Mouse (Mus musculus) erythroblast, embryonic 14.5 days (primary cell): ENCODE data around the gene Anapc13. TPM values are rescaled to one million over a fixed set of nuclear protein-coding genes. Genes with fewer than 3 reads are reported as not detected.

ENCODE experiments used
- H3K27me3 ChIP-seq: 2 replicates; pipeline ENCODE4 v1.6.1; 2012; ENCODE audit warnings: inconsistent platforms; ENCODE audit not compliant: control insufficient read depth
- H3K36me3 ChIP-seq: 2 replicates; pipeline ENCODE4 v1.6.1; 2012; ENCODE audit warnings: mild to moderate bottlenecking, inconsistent platforms; ENCODE audit not compliant: control insufficient read depth
- H3K4me1 ChIP-seq: 2 replicates; pipeline ENCODE4 v1.6.1; 2012; ENCODE audit warnings: inconsistent platforms; ENCODE audit not compliant: control insufficient read depth
- H3K4me3 ChIP-seq: replicated peaks from 2 replicates; pipeline ENCODE3; 2012; ENCODE audit warnings: moderate library complexity, mild to moderate bottlenecking, inconsistent platforms
- H3K9me3 ChIP-seq: 2 replicates; pipeline ENCODE4 v1.6.1; 2012; ENCODE audit warnings: low read length, inconsistent platforms, mixed read lengths; ENCODE audit not compliant: control insufficient read depth
- GATA1 ChIP-seq: IDR thresholded peaks from 2 replicates; pipeline ENCODE4 v1.6.1; 2012; ENCODE audit warnings: low read length, inconsistent platforms, mixed read lengths
- TAL1 ChIP-seq: IDR thresholded peaks from 3 replicates; pipeline ENCODE4 v1.6.1; 2012; ENCODE audit warnings: low read length, inconsistent platforms, mixed read lengths
- polyA plus RNA-seq: library from polyadenylated mRNA; stranded (reverse); fragments of >175 nt; gene quantifications from 2 replicates; pipeline ENCODE4 v1.2.3, GENCODE M21; 2012

Anapc13 gene
- polyA plus RNA-seq, 1 experiment: 5.9 TPM

DNA sequence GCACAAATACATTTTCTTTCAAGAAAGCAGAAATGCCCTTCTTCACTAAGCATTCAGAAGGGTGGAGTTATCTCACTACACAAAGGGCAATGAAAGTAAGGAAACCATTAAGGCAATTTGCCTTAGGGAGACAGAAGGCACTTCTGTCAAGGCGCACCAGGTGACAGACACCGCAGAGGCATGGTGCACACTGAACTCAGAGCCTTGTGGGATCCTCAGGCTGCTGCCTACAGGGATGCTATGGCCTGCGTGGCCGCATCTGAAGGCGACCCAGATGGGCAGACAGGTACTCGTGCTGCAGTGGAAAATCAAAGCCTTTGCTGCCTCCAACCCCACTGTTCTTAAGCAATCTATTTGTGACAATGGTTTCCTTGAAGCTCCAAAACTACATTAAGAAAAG, 20.9 kb upstream of the Anapc13 start:
- no peaks in the 10 kb centered on the region for H3K9me3 ChIP-seq
- H3K4me1 ChIP-seq: no peaks in the 10 kb centered on the region
- H3K4me3 ChIP-seq: no peak overlapping the region
- no peak for TF ChIP-seq GATA1
- TF ChIP-seq TAL1: no peak
- no peaks in the 10 kb centered on the region for H3K27me3 ChIP-seq
- peaks cover 34% of the 10 kb centered on the region for H3K36me3 ChIP-seq

- H3K36me3 ChIP-seq: peaks cover 32% of the 10 kb centered on the region
Observed at GRCm38 (mm10) chr9:102607471-102607870, 18.6 kb upstream of the Anapc13 start.

GRCm38 (mm10) chr9:102609221-102609620, 16.9 kb upstream of the Anapc13 start:
- no peak for TF ChIP-seq TAL1
- TF ChIP-seq GATA1: no peak
- H3K27me3 ChIP-seq: no peaks in the 10 kb centered on the region
- no peaks in the 10 kb centered on the region for H3K9me3 ChIP-seq
- no peak overlapping the region for H3K4me3 ChIP-seq
- H3K4me1 ChIP-seq: no peaks in the 10 kb centered on the region
- H3K36me3 ChIP-seq: peaks cover 43% of the 10 kb centered on the region

More at GRCm38 (mm10) chr9:102607471-102607870, 18.6 kb upstream of the Anapc13 start:
- H3K4me3 ChIP-seq: no peak overlapping the region
- TF ChIP-seq GATA1: no peak
- TF ChIP-seq TAL1: no peak
- H3K4me1 ChIP-seq: no peaks in the 10 kb centered on the region
- H3K9me3 ChIP-seq: no peaks in the 10 kb centered on the region
- no peaks in the 10 kb centered on the region for H3K27me3 ChIP-seq

- Histone ChIP-seq H3K9me3 (no peaks in the 10 kb centered on the region), H3K4me1 (no peaks in the 10 kb centered on the region), H3K36me3 (peaks cover 64% of the 10 kb centered on the region), H3K27me3 (no peaks in the 10 kb centered on the region), H3K4me3 (no peak overlapping the region)
- no peak for TF ChIP-seq GATA1
- TF ChIP-seq TAL1: no peak
Observed at GRCm38 (mm10) chr9:102615071-102615470, 11.0 kb upstream of the Anapc13 start.

GRCm38 (mm10) chr9:102616267-102616666, 9.8 kb upstream of the Anapc13 start:
- no peaks in the 10 kb centered on the region for H3K4me1 ChIP-seq
- H3K36me3 ChIP-seq: peaks cover 58% of the 10 kb centered on the region
- H3K4me3 ChIP-seq: no peak overlapping the region
- TF ChIP-seq TAL1 (no peak), GATA1 (no peak)
- no peaks in the 10 kb centered on the region for H3K27me3 ChIP-seq
- H3K9me3 ChIP-seq: no peaks in the 10 kb centered on the region

- Histone ChIP-seq H3K4me1 (peaks cover 18% of the 10 kb centered on the region), H3K4me3 (no peak overlapping the region), H3K27me3 (no peaks in the 10 kb centered on the region), H3K9me3 (no peaks in the 10 kb centered on the region), H3K36me3 (peaks cover 20% of the 10 kb centered on the region)
- TF ChIP-seq TAL1 (no peak), GATA1 (no peak)
Observed at GRCm38 (mm10) chr9:102621385-102621784, 4.7 kb upstream of the Anapc13 start.

DNA sequence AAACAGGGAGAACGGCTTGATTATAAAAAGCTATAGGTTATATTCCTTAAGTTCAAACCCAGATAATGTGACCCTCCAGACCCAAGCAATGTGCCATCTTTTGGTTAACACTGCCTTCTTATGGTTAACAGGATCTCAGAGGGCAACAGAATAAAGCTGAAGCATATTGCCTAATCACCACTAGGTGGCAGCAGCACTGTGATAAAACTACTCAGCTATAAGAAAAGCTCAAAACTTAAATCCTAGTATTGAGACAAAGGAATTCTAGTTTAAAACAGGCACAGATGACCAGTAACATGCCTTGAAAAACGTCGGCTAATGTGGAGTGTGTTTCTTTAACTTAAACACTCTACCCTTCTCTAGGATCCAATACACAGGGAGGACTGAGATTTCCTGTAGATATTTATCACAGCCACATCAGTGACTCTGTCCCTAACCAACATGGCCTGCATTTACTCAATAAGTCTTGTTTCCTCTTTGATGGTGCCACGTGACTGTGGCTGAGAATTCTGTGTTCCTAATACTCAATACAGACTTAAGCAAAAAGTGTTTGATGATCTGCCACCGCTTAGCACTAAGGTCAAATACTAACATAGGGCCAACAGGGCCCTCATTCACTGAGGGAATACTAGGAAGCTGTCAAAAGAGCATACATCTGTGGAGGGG, 3.8 kb upstream of the Anapc13 start:
- Histone ChIP-seq H3K36me3 (peaks cover 13% of the 10 kb centered on the region), H3K9me3 (no peaks in the 10 kb centered on the region), H3K4me1 (peaks cover 27% of the 10 kb centered on the region), H3K27me3 (no peaks in the 10 kb centered on the region), H3K4me3 (no peak overlapping the region)
- TF ChIP-seq TAL1 (no peak), GATA1 (no peak)

DNA sequence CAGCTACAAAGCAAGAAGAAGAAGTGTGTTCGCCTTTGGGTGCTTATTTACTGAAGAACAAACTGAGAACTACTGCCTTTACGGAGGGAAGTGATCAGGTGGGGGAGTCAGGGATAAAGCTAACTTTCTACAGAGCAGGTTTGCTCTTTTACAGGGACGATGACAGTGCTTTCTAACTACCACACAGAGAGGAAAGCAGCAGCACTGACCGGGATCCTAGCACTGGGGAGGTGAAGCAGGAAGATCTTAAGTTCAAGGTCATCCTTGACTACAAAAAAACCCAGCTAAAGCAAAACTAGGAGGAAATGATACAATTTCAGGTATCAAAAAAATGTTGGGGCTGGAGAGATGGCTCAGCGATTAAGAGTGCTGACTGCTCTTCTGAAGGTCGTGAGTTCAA, 3.2 kb upstream of the Anapc13 start:
- no peak for TF ChIP-seq TAL1
- no peak for TF ChIP-seq GATA1
- Histone ChIP-seq H3K4me1 (peaks cover 33% of the 10 kb centered on the region), H3K27me3 (no peaks in the 10 kb centered on the region), H3K9me3 (no peaks in the 10 kb centered on the region), H3K36me3 (peaks cover 8% of the 10 kb centered on the region), H3K4me3 (no peak overlapping the region)

GRCm38 (mm10) chr9:102623581-102623980, 2.5 kb upstream of the Anapc13 start:
- peaks cover 40% of the 10 kb centered on the region for H3K4me1 ChIP-seq
- no peaks in the 10 kb centered on the region for H3K27me3 ChIP-seq
- TF ChIP-seq GATA1 (no peak), TAL1 (no peak)
- no peak overlapping the region for H3K4me3 ChIP-seq
- H3K36me3 ChIP-seq: peaks cover 7% of the 10 kb centered on the region
- no peaks in the 10 kb centered on the region for H3K9me3 ChIP-seq
